Mouse (Mus musculus): ENCODE data around the gene Dag1. TPM values are rescaled to one million over a fixed set of nuclear protein-coding genes. Genes with fewer than 3 reads are reported as not detected.

The Dag1 gene
- polyA plus RNA-seq (2015; fragmentation: Illumina TruSeq; extraction: RNeasy Lipid Tissue Mini Kit (QIAGEN cat#74804); ENCODE audit: insufficient read depth, low replicate concordance) = 19.5 TPM

DNA sequence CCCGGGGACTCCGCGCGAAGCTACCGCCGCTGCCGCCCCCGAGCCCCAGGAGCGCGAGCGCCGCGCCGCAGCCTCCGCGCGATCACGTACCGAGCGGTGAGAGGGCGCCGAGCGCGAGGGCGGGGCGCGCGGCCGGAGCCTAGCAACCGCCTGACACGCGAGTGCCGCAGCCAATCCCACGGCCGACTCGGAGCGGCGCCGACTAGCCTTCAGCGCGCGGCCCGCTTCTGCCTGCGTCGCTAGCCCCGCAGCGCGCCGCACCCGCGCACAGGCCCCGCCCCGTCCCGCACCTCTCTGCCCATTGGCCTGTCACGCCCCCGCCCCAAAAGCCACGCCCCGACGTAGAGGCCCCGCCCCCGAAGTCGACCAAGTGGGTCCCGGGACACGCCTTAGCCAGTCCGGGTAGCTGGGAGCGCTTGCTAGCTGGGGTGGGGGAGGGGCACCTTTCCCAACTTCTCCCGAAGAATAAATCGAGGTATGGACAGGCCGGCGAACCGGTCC is at the start of gene Dag1:
Dag1 (minus strand) TSS at position 269 of the 501 bp plus-strand sequence.

DNA sequence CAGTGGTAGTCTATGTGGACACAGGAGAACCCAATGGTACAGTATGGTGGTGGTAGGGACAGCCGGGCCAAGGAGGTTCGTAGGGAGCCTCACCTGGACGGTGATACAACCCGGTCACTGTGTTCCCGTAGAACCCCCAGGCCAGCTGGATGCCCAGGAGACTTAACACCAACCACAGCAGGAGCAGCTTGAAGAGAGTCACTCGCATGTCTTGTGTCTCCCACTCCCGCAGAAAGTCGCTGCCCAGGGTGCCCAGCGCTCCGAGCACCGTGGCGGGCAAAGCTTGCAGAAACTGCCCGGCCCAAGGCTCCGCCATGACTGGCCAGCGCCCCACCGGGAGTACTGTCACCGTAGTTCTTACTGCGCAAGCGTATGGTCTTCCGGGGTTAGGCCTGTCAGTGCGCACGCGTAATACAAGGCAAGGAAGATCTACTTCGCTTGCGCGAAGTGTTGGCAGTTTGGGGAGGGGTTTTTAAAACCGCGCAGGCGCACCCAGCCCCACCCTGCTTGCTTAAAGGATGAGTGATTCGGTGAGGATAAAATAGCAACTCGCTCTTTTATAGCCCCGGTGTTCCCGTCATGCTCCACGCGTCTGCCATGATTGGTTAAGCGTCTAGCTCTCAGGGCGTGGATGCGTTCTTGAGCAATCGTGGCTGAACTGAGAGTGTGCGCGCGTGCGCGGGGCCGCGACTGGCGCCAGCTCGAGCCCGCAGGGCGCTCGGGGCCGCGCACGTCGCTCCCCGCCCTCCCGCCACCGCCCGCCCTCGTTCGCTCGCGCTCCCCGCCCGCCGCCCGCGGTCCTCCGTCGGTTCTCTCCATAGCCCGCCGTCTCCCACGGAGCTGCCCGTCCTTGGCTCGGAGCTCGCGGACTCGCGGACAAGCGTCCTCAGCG is 42.1 kb upstream of the Dag1 start, which contains the start of the genes Rhoa and Tcta:
Rhoa (plus strand) TSS at position 501 of the 892 bp plus-strand sequence.
Tcta (minus strand) TSS at position 532 of the 892 bp plus-strand sequence.

DNA sequence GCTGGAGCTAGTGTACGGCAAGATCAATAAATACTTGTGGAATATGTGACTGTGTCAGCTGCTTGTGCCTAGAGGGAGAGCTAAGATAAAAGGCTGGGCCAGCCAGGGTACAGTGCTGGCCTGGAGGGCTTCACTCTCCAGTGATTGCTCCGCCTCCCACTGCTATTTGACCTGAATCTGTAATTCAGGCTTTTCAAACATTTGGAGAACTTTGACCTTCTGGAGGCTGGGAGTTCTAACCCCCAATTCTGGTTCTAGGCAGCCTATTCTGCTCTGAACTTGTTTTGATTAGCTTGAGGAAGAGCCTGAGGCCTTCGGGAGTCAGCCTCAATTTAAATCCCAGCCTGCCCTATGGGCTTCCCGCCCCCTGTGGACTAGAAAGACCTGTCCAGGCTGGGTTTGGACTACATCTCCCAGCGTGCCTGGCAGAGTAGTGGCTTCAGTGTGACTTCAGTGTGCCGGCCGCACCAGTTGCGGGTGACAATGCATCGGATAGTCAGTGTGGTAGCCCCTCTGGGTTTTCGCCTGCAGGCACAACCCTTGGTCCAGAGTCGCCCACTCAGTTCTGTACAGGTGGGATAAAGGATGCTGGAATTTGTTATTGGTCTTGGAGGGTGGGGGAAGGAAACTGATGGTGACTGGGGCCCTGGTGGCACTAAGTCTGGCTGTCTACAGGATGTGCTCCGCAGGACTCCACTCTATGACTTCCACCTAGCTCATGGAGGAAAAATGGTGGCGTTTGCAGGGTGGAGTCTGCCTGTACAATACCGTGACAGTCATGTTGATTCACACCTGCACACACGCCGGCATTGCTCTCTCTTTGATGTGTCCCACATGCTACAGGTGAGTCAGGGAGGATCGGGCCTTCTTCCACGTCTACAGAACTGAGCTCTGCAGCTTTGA is 32.9 kb upstream of the Dag1 start, which contains the start of gene Amt:
Amt (plus strand) TSS at position 401 of the 903 bp plus-strand sequence.

DNA sequence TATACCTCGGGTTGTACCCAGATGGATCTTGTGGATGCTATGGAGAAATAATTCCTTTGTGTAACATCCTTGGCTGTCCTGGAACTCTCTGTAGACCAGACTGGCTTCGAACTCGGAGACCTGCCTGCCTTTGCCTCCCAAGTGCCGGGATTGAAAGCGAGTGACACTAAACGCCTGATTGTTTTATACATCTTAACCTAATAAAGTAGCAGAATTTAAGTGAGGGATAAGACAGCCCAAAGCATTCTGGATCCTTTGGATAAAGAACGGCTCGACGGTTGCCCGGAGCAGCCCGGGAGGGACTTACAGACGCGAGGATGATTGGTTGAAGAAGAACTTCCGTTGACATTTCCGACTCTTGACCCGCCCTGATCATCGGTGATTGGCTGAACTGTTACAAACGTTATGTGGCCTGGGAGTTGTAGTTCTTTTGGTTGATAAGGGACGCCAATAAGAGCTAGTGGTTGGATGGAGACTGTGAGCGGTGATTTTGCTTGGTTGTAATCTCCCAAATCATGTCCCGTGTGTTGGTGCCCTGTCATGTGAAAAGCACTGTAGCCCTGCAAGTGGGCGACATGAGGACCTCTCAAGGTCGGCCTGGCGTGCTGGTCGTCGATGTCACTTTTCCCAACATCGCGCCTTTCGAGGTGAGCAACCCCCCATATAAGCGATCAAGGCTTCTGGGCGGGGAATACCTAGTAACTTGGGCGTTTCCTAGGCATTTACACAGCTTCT is 26.4 kb upstream of the Dag1 start, which contains the start of gene Nicn1:
Nicn1 (plus strand) TSS at position 414 of the 735 bp plus-strand sequence.

DNA sequence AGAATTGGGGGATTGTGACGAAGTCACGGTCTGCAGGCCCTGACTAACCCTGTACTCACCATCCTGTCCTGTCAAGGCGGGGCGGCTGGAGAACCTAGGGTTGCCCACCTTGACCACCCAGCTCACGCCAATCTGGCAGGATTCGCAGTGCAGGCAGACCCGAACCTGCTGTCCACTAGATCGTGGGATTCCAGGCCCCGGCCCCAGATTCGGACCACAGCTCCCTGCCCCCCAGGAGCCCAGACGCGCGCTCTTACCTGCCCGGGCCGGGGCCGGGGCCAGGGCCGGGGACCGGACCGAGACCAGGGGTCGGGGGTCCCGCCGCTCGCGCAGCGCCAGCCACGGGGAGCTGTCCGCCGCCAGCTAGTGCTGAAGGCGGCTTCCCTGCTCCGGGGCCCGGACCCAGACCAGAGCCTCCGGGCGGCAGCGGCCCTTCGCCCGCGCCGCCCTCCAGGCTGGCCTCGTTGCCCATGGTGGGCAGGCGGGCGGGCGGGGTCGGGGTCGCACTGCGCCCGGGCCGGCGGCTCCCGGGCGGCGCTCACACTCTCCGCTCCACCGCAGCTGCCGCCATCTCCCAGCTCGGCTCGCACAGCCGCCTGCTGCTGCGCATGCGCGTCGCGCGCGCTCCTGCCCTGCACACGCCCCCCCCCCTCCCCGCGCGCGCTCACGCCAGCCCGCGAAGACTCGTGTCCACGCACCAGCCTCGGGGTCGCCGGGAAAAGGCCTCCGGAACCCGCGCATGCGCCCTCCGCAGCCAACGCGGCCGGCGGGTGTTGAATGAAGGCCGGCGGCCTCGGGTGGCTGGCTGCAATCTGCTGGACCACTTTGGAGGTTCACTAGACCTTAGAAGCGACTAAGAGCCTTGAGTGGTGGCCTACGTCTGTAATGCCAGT is 73.7 kb downstream of the Dag1 start, which contains the start of gene Bsn:
Bsn (minus strand) TSS at position 598 of the 893 bp plus-strand sequence.

Other genes with a start within 250 kb of the Dag1 start
- gene Gmppb, start 214.7 kb downstream of the Dag1 start, polyA plus RNA-seq (2015; fragmentation: Illumina TruSeq; extraction: RNeasy Lipid Tissue Mini Kit (QIAGEN cat#74804); ENCODE audit: insufficient read depth, low replicate concordance) = 11.7 TPM
- gene Amigo3, start 210.8 kb downstream of the Dag1 start, polyA plus RNA-seq (2015; fragmentation: Illumina TruSeq; extraction: RNeasy Lipid Tissue Mini Kit (QIAGEN cat#74804); ENCODE audit: insufficient read depth, low replicate concordance) = 0.69 TPM
- gene Mst1, start 183.5 kb downstream of the Dag1 start, polyA plus RNA-seq (2015; fragmentation: Illumina TruSeq; extraction: RNeasy Lipid Tissue Mini Kit (QIAGEN cat#74804); ENCODE audit: insufficient read depth, low replicate concordance) = 0.37 TPM
- gene Rnf123, start 180.6 kb downstream of the Dag1 start, polyA plus RNA-seq (2015; fragmentation: Illumina TruSeq; extraction: RNeasy Lipid Tissue Mini Kit (QIAGEN cat#74804); ENCODE audit: insufficient read depth, low replicate concordance) = 69.4 TPM
- gene Apeh, start 169.4 kb downstream of the Dag1 start, polyA plus RNA-seq (2015; fragmentation: Illumina TruSeq; extraction: RNeasy Lipid Tissue Mini Kit (QIAGEN cat#74804); ENCODE audit: insufficient read depth, low replicate concordance) = 85.9 TPM
- gene Bsn, start 73.6 kb downstream of the Dag1 start, polyA plus RNA-seq (2015; fragmentation: Illumina TruSeq; extraction: RNeasy Lipid Tissue Mini Kit (QIAGEN cat#74804); ENCODE audit: insufficient read depth, low replicate concordance) = 0.25 TPM
- 10.3 TPM for gene Nicn1, start 26.5 kb upstream of the Dag1 start, polyA plus RNA-seq (2015; fragmentation: Illumina TruSeq; extraction: RNeasy Lipid Tissue Mini Kit (QIAGEN cat#74804); ENCODE audit: insufficient read depth, low replicate concordance)
- gene Amt, start 32.9 kb upstream of the Dag1 start, polyA plus RNA-seq (2015; fragmentation: Illumina TruSeq; extraction: RNeasy Lipid Tissue Mini Kit (QIAGEN cat#74804); ENCODE audit: insufficient read depth, low replicate concordance) = 7.1 TPM
- gene Rhoa, start 42.2 kb upstream of the Dag1 start, polyA plus RNA-seq (2015; fragmentation: Illumina TruSeq; extraction: RNeasy Lipid Tissue Mini Kit (QIAGEN cat#74804); ENCODE audit: insufficient read depth, low replicate concordance) = 589 TPM
- gene Tcta, start 42.2 kb upstream of the Dag1 start, polyA plus RNA-seq (2015; fragmentation: Illumina TruSeq; extraction: RNeasy Lipid Tissue Mini Kit (QIAGEN cat#74804); ENCODE audit: insufficient read depth, low replicate concordance) = 28.2 TPM
- gene Gpx1, start 74.9 kb upstream of the Dag1 start, polyA plus RNA-seq (2015; fragmentation: Illumina TruSeq; extraction: RNeasy Lipid Tissue Mini Kit (QIAGEN cat#74804); ENCODE audit: insufficient read depth, low replicate concordance) = 346 TPM
- gene Usp4, start 83.9 kb upstream of the Dag1 start, polyA plus RNA-seq (2015; fragmentation: Illumina TruSeq; extraction: RNeasy Lipid Tissue Mini Kit (QIAGEN cat#74804); ENCODE audit: insufficient read depth, low replicate concordance) = 112 TPM
- gene 1700102P08Rik, start 128.8 kb upstream of the Dag1 start, polyA plus RNA-seq (2015; fragmentation: Illumina TruSeq; extraction: RNeasy Lipid Tissue Mini Kit (QIAGEN cat#74804); ENCODE audit: insufficient read depth, low replicate concordance) = 3.8 TPM
- gene Ccdc36, start 164.5 kb upstream of the Dag1 start, polyA plus RNA-seq (2015; fragmentation: Illumina TruSeq; extraction: RNeasy Lipid Tissue Mini Kit (QIAGEN cat#74804); ENCODE audit: insufficient read depth, low replicate concordance) = 0.10 TPM
- gene BC048562, start 172.5 kb upstream of the Dag1 start, polyA plus RNA-seq (2015; fragmentation: Illumina TruSeq; extraction: RNeasy Lipid Tissue Mini Kit (QIAGEN cat#74804); ENCODE audit: insufficient read depth, low replicate concordance) = not detected
- gene Ccdc71, start 196.6 kb upstream of the Dag1 start, polyA plus RNA-seq (2015; fragmentation: Illumina TruSeq; extraction: RNeasy Lipid Tissue Mini Kit (QIAGEN cat#74804); ENCODE audit: insufficient read depth, low replicate concordance) = 13.7 TPM
- 8.7 TPM for gene Klhdc8b, start 197.6 kb upstream of the Dag1 start, polyA plus RNA-seq (2015; fragmentation: Illumina TruSeq; extraction: RNeasy Lipid Tissue Mini Kit (QIAGEN cat#74804); ENCODE audit: insufficient read depth, low replicate concordance)
- gene Lamb2, start 215.8 kb upstream of the Dag1 start, polyA plus RNA-seq (2015; fragmentation: Illumina TruSeq; extraction: RNeasy Lipid Tissue Mini Kit (QIAGEN cat#74804); ENCODE audit: insufficient read depth, low replicate concordance) = 11.6 TPM
- gene Usp19, start 226.6 kb upstream of the Dag1 start, polyA plus RNA-seq (2015; fragmentation: Illumina TruSeq; extraction: RNeasy Lipid Tissue Mini Kit (QIAGEN cat#74804); ENCODE audit: insufficient read depth, low replicate concordance) = 83.1 TPM
- gene Qars, start 243.7 kb upstream of the Dag1 start, polyA plus RNA-seq (2015; fragmentation: Illumina TruSeq; extraction: RNeasy Lipid Tissue Mini Kit (QIAGEN cat#74804); ENCODE audit: insufficient read depth, low replicate concordance) = 137 TPM

Measured in spleen, adult 10 weeks (tissue).